Mouse (Mus musculus) CD8-positive naive resting alpha-beta T cell, adult 2 months (primary cell): ENCODE measurements around the gene Odf3.

Experiments
- DNase-seq, 2 experiments: peaks; one replicate each; pipeline ENCODE4 v3.0.0; 2022; ENCODE audit warnings: low read depth in 2 of 2, low spot score in 2 of 2

Gene Odf3

DNA sequence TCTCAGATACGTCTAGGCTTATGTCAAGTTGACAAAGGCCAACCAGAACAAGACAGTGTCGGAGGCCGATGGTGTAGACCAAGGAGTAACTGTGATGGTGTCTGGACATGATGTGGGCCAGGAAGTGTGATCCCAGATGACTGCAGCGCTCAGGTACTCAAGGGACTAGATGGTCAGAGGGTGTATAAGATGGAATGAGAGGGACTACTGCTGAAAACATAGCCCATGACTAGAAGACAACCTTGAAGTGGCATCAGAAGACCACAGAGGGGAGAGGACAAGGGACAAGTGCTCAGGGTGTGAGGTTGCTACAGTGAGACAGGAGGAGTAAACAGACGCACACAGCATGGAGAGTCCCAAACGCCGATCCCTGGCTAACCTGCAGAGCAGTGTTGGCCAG, 3.8 kb upstream of the Odf3 start:
- DNase-seq = no peak

DNA sequence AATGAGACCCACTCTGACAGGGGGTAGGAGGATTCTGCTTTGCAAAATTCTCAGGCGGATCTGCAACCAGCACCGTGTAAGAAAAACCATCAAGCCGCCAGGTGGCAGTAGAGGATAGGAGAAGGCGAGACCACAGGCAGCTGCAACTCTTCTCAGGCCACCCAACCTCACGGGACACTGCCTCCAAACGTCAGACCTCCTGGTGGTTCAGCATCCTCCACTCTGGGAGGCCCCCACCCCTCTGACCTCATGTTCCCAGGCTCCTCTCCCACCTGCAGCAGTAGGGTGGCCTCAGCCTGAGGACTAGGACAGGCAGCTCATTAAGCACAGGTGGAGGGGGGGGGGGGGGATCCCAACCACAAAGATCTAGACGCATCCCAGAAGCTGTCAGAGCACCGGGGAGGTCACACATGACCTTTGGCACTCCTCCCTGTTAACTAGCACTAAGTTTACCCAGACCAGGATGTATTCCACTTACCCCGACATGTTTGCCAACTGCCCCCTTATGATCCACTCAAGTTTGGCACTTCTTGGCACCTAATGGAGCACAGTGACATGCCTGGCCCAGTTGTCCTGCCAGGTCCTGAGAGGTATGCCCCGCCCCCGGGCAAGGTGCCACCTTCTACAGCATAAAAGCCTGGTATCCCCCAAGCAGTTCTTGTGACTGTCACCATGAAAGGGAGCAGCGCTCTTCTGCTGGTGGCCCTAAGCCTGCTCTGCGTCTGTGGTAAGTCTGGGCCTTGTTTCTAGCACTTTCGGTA, 2.5 kb upstream of the Odf3 start, which contains the start of gene Scgb1c1:
Gene Scgb1c1 (plus strand): TSS at position 643 of the 761 bp plus-strand sequence.
- DNase-seq = peak; percentile 87 to 91

DNA sequence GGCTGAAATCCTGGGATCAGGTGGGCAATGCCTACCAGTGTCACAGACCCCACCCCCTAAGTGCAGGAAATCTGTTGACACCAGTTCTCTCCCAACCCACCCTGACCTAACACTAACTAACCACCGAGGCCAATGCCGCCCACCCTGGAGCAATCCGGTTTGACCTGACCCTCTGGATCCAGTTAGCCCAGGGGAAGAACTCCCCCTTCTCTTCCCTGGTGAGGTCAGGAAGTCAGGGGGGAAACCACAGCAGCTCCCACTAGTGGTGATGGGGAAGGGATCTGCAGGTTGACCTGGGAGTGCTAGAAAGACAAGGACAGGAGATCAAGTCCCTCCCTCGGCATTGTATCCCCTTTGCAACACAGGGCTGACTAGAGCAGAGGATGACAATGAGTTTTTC, 1.9 kb upstream of the Odf3 start:
- no peak for DNase-seq

DNA sequence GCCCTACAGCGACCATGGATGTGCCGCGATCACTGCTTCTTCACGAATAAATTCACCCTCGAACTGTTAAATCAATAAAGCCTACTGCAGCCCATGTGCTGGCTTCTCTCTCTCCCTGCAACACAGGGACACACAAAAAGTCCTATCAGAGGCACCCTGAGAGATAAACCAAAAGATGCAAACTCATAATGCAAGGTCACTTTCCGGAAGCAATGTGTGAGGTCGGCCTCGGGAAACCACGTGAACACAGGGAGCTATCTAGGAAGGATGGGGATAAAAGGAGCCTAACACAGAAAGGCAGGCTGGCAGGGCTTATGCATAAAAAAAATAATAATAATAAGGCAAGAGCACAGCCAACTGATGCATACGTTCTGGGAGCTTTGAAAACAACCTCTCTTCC, 929 bp upstream of the Odf3 start:
- no peak for DNase-seq

DNA sequence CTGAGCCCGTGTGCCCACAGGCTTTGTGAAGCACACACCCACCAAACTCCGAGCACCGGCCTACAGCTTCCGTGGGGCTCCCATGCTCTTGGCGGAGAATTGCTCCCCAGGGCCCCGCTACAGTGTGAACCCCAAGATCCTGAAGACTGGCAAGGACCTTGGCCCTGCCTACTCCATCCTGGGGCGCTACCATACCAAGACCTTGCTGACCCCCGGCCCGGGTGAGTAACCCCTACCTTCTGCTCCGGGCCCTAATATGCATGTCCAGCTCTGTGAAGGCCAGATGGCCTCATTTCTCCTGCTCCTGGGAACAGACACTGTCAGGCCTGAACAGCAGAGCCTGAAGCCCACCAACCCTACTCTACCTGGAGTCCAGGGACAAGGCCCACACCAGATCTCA, 986 bp downstream of the Odf3 start:
- no peak for DNase-seq

DNA sequence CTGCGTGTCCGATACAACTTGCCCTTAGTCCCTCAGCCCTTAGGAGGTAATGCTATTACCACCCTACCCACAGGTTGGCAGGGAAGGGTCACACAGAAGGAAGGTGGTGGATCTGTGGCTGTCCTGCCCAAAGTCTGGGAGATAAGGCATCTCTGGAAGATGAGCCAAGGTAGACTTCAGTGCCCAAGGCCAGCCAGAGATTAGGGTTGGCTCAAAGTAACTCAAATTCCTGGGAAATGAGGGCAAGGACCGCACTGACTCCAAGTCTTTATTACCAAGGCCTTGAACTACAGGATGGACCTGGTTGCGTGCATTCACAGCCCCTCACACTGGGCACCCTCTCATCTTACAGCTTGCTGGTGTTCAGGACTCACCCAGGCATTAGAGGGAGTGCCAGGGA, 4.3 kb downstream of the Odf3 start:
- no peak for DNase-seq

DNA sequence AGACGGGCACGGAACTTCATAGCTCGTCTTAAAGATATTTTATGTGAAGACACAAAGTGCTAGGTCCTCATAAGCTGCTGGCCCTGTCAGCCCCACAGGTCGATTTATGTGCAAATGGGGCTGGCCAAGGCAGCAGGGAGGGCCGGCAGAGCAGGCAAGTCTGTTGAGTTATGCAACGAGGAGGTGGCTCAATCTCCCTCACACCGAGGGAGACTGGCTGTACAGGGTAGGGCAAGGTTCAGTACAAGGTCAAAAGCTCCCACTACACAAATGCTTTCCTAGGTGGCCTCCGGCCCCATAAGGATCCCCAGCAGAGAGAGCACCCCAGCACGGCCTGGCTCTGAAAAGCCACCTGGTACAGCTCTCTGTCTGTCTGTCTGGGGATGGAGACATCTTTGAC, 5.8 kb downstream of the Odf3 start:
- no peak for DNase-seq

DNA sequence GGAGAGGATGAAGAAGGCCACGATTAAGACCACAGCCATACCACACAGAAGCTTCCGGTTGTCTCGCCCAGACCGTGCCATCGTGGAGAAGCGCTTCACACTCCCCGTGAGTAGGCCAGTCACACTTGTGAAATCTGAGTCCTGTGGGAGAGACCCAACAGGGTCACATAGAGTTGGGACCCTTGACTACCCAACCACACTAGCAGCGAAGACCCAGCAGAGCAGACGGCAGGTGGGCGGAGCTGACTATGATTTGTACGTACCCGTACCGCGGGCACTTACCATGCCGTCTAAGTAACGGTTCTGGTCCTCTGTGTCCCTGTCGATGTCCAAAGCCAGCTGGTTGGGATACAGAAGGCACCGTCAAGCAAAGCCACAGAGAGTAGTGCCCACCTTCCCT, 6.9 kb downstream of the Odf3 start:
- no peak for DNase-seq

DNA sequence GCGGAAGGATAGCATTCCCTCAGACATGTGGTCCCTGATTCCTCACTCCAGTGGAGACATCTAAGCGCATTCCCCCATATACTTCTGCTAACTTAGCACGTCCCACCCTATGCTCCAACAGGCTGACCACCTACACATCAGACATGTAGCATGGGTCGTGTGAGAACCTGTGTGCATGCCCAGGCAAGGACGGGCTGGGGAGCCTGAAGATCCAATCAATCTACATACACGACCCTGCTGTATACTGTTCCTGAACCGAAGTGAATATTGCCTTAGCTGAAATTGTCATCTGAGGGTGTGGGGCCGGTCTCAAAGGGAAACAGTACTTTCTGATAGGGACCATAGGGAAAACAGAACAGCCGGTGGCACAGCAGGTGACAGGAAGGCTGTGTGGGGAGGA, 7.6 kb downstream of the Odf3 start:
- no peak for DNase-seq

DNA sequence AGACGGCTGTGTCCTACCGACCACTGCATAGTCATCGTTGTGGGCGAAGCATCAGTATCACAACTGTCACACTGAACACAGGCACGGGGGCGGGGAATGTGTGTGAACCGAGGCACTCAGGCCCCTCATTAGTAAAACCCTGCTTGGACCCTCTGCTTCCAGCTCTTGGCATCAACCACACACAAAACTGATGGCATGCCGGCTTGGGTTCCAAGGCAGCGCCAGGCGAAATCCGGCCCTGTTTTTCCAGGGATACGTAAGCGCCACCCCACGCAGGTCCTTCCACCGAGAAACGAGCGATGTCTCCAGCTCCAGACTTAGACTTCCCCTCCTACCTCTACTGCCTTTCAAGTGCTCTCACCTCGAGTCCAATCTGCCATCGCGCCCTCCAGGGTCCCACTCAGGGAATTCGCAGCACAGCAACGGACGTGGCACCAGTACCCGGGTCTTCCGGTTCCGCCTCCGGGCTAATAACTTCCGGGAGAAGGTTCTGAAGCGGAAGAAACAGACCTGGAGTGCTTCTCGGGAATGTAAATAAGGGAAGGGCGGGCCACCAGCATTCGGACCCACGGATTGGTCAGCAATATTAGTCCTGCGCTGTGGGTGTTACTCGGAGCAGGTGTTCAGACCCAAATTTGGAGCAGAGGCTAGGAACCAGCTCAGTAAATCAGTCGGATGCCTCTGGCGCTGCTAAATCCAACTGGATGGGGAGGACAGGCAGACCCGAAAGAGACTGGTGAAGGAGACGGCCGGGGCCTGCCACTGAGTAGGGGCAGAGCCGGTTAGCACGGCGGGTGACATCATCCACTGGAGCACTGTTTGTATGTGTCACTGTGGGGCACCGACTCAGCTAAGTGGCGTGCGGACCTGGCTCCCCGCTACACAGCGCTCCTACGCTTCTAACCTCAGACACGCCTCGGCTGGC, 8.5 kb downstream of the Odf3 start, which contains the start of gene Gm45785:
Gene Gm45785 (minus strand): TSS at position 472 of the 925 bp plus-strand sequence.
- DNase-seq = peak; percentile 63 to 64

DNA sequence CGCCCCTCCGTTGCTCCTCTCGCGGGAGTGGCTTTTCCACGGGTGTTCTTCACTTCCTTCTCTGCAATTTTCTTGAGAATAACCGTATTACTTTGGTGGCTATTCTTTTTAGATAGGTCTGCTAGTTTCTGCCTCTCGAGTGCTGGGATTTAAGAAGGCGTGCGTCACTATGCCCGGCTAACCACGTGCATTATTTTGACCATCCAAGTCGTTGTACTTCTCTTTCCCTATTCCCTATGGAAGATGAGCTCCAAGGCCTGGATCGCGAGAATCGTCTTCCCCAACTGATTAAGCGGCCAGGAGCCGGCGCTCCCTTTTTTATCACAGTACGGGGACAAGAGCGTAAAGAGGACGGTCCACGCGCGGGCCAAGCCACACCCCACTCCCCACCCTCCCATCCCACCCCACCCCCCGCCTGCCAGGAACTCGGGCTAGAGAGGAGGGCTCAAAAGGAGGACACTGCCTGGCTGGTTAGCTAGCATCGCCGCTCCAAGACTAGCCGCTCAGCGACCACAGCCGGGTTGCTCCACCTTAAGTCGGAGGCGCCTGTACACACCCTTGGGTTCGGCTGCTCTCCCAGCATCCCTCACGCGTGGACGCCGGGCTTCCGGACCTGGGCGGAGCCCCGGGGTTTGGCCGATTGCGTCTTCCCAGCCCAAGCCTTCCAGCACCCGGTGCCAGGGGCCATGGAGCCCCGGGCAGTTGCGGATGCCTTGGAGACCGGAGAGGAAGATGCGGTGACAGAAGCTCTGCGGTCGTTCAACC, 9.4 kb downstream of the Odf3 start, which contains the start of gene Ric8a:
Gene Ric8a (plus strand): TSS at position 173 of the 765 bp plus-strand sequence.
- peak; percentile 76 to 77 for DNase-seq

DNA sequence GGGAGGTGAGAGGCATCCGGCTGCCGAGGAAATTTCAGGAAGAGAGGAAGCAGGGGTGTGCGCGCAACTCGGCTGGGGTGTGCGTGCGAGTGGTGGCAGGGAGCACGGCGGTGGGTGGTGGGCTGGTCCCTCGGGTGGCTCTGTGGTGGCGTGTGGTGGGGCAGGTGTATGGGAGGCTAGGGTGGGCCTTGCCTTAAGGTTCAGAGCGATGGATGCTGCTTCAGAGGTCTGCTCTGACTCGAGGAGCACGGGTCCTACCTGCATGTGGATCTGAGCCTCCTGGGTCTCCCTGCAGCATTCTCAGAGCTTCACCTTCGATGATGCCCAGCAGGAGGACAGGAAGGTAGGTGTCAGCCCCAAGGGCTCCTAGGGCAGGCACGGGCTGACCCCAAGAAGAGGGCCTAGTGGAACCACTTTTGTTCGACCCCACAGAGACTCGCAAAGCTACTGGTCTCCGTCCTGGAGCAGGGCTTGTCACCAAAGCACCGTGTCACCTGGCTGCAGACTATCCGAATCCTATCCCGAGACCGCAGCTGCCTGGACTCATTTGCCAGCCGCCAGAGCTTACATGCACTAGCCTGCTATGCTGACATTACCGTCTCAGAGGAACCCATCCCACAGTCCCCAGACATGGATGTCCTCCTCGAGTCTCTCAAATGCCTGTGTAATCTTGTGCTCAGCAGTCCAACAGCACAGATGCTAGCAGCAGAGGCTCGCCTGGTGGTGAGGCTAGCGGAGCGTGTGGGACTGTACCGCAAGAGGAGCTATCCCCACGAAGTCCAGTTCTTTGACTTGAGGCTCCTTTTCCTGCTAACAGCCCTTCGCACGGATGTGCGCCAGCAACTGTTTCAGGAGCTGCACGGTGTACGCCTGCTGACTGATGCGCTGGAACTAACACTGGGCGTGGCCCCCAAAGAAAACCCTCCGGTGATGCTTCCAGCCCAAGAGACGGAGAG, 10.2 kb downstream of the Odf3 start, which contains the start of gene Bet1l:
Gene Bet1l (minus strand): TSS at position 28 of the 956 bp plus-strand sequence.
- DNase-seq = no peak

DNA sequence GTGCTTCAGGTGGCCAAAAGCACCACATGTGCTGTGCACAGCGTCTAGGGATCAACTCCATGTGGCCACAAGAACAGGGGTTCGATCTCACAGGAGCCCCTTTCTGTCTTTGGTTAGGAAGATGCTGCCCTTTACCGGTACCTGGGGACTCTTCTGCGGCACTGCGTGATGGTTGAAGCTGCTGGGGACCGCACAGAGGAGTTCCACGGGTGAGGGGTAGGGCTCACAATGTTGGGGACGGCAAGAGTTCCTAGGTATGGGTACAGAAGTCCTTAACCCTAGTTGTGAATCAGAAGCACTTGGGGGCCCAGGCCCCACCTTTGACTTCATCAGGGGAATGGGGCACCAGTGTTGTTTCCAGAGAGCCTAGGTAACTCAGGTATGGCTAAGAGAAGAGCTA, 11.1 kb downstream of the Odf3 start:
- no peak for DNase-seq

DNA sequence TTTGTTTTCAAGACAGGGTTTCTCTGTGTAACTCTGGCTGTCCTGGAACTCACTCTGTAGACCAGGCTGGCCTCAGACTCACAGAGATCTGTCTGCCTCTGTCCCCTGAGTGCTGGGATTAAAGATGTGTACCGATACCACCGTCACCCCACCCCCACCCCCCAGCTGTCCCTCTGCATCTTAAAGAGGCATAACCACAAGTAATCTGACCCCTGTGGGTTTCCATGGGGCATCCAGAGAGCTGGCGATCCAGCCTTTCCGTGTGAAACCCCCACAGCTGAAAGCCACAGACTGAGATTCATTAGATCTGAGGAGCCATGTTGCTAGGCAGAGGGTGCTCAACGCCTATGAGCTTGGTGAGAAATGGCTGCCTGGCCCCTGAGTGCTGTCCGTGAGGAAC, 12.4 kb downstream of the Odf3 start:
- DNase-seq = no peak

DNA sequence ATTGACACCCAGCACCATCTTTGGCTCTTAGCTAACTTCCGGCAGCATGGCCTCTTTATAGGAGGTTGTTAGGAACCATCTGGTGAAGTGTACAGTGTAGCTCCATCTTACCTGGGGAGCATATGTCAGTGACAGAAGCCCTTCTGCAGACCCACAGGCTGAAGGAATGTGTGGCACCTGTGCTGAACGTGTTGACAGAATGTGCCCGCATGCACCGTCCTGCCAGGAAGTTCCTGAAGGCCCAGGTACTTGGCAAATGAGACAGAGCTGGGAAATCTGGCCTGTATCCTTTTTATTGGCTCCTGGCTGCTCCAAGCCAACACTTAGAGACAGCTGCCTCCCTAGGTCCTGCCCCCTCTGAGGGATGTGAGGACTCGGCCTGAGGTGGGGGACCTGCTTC, 13.1 kb downstream of the Odf3 start:
- no peak for DNase-seq

DNA sequence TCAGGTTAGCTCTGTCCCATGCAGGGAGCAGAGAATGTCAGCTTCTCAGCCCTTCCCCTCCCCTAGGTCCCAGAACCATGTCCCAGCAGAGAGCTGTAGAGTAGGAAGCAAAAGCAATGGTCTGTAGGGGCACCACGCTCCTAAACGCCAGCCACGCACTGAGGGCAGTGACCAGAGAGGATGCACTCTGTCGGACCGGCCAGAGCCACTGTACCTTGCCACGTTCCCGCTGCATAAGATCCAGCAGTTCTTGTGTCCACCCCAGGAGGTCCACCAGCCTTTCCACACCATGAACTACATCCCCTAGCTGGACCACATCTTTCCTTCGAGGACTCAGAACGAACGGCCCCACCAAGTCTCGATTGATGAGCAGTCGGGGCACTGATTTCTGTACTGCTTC, 17.2 kb downstream of the Odf3 start:
- no peak for DNase-seq

DNA sequence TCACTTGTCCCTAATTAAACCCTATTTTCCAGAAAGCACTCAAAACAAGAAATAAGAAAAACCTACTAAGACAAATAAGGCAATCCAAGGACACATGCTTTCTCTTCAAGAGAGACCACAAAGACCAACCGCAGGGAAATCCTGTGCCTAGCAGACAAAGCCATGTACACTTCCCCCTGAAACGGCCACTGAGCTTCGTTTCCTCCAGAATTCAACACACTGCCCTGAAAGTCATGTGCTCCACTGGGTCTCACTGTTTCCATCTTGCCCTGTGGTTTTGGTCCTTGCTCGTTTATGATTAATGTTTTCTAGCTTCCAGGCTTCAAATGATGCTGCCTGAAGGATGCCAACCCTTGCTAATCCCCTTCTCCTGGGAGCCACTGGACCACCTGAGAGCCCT, 26.6 kb downstream of the Odf3 start:
- no peak for DNase-seq

DNA sequence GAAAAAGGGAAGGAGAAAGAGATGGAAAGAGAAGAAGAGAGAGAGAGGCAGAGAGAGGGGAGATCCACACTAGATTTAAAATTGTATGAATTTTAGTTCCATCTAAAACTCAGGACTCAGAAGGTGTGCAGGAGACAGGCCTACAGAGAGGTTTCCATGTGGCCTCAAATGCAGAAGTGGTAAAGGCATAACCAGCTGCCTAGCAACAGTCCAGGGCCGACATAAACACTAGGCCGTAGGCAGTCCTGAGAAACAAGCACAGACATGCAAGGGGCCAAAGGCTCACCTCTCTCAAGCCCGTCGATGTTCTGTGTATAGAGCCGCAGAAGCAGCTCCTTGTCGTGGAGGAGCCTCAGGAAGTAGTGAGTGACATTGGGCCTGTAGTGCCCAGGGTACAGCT, 29.8 kb downstream of the Odf3 start:
- DNase-seq = no peak

DNA sequence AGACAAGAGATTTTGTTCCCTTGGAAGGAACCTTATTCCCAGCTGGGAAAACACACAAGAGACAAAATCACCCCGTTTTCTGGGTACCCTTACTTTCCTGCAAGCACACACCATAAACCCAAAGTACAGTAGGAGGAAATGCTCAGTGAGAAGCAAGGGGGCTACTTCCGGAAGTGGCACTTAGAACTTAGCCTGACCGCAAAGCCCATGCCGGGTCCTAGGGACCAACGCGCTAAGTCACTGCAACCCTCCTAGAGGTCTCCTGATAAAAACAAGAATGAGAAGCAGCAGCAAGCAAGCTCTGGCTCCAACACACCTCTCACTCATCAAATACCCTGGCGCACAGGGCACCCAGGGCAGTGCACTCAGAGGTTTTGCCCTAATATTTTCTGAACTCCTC, 31.8 kb downstream of the Odf3 start:
- no peak for DNase-seq

DNA sequence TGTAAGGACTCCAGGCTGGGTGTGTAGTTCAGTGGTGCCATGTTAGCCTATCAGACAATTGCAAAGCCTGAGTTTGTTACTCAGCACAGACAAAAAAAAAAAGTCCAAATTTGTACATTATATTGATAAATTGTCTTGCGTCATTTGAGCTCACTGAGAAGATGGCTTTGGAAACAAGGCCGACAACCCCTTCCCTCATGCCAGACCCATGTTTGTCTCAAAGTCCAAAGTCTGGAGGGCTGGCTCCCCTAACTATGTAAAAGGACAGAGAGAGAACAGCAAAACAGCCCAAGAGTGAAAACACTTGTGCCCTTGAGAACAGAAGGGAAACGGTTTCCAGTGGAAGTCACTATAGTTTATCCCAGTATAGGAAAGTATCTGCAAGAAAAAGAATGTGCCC, 32.8 kb downstream of the Odf3 start:
- DNase-seq = no peak
